Comparison of ENCODE assay signal across 9 mouse cellular contexts in the genomic region with DNA sequence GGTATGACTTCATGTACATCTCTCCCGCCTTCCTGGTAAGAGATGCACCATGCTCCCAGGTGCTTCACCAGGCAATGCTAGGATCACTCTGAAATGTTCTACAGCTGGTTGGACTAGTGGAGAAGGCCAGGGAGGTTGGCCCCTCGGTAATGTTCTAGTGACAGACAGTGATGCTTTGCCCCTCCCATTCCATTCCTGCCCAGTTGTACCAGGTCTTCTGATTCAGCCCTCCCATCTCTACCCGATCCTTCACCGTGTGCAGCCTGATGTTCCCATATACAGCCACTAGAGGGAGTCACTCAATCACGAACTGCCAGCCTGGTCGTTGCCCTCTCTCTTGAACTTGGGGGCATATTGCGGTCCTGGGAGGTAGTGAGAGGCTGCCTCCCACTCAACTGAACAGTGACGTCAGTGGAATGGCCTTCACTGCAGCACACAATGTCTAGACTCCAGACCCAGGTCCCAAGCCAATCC. TPM values are rescaled to one million over a fixed set of nuclear protein-coding genes. Genes with fewer than 3 reads are reported as not detected.
A peak's percentile ranks its signal among the peaks of the same experiment; 100 is the strongest.
DNase-seq lines count a peak whose midpoint lies in the region; ATAC-seq and TF ChIP-seq lines count a peak whose summit lies in the region.
"Had no signal": no experiment of that assay in that cellular context is flagged by ENCODE, and none has a peak within 500 bp of the region (broad histone marks: within the 10 kb centered on the region; RNA-seq: fewer than 3 reads in every experiment).

No protein-coding gene starts in this region.

- DNase-seq in 416B (ENCODE audit: low read depth) (peak; percentile 44), WW6 (ENCODE audit: low read depth, low spot score) (peak; percentile 42)
- DNase-seq in cerebellum, postnatal 4 days (ENCODE audit: low spot score in 2 of 2), result peak; percentile 53 to 68
- peak; percentile 57 for DNase-seq in kidney, adult 2 months
- peak; percentile 61 for DNase-seq in naive thymus-derived CD4-positive, alpha-beta T cell, adult 2 months (ENCODE audit: low read depth)
- peak; percentile 20 for DNase-seq in testis, postnatal 14 days (ENCODE audit: low spot score)

- no peaks in the 10 kb centered on the region for H3K9me3 ChIP-seq in limb, embryonic 15.5 days

- ATAC-seq in granulocyte monocyte progenitor cell, adult 5-6 weeks (replicated peaks; ENCODE audit: poor library complexity, severe bottlenecking), result peak; percentile 80
- ATAC-seq in limb, embryonic 15.5 days (ENCODE audit: insufficient number of reproducible peaks, low FRiP score, low TSS enrichment, low read depth), result 0 out of 2 replicates have a peak, but pooled peaks have one; percentile 3

- H3K27ac ChIP-seq in kidney, adult 2 months (ENCODE audit: insufficient read depth, low read depth, low read length), result no peak overlapping the region
- H3K27ac ChIP-seq in limb, embryonic 15.5 days, result no peak overlapping the region

- no peak overlapping the region for H3K4me3 ChIP-seq in kidney, adult 2 months (ENCODE audit: insufficient read depth, low read depth, low read length)
- H3K4me3 ChIP-seq in limb, embryonic 15.5 days, result no peak overlapping the region
- H3K4me3 ChIP-seq: erythroblast, embryonic 14.5 days had no signal

- no peaks in the 10 kb centered on the region for H3K4me1 ChIP-seq in kidney, adult 2 months (ENCODE audit: control insufficient read depth, insufficient read depth, low read length)
- peaks cover 5% of the 10 kb centered on the region for H3K4me1 ChIP-seq in limb, embryonic 15.5 days

- TF ChIP-seq CTCF in kidney, adult 2 months (conservative IDR thresholded peaks at IDR 0.05; ENCODE audit: insufficient read depth, insufficient read length, low read depth, low read length), result peak; percentile 95

- H3K36me3 ChIP-seq in kidney, adult 2 months (ENCODE audit: control insufficient read depth, insufficient read depth, low read length), result no peaks in the 10 kb centered on the region
- H3K36me3 ChIP-seq in limb, embryonic 15.5 days, result no peaks in the 10 kb centered on the region

- H3K9ac ChIP-seq in limb, embryonic 15.5 days, result no peak overlapping the region

- WGBS in kidney, adult 2 months, result 14% methylated on average over 8 of the region's 8 CpGs
- 12% methylated on average over 8 of the region's 8 CpGs for WGBS in limb, embryonic 15.5 days

- TF ChIP-seq POLR2A in kidney, adult 2 months (IDR thresholded peaks at IDR 0.05; ENCODE audit: low read depth, low read length), result no peak

- no peaks in the 10 kb centered on the region for H3K27me3 ChIP-seq in kidney, adult 2 months (replicated peaks; ENCODE audit: control insufficient read depth, insufficient read depth, low read length)
- no peaks in the 10 kb centered on the region for H3K27me3 ChIP-seq in limb, embryonic 15.5 days

- H3K4me2 ChIP-seq in limb, embryonic 15.5 days, result no peak overlapping the region

RNA-seq across cellular contexts. Expression of a gene that starts 33.3 kb away (rescaled TPM):
- not detected in 2 replicates for total RNA-seq in granulocyte monocyte progenitor cell, adult 5-6 weeks (2014; fragmentation: Nextera tagmentation)
- not detected in 2 replicates for total RNA-seq in granulocyte monocyte progenitor cell, adult 5-6 weeks (2017)
- not detected in 2 replicates for polyA plus RNA-seq in kidney, adult 2 months (2012; rRNA removed)
- polyA plus RNA-seq in limb, embryonic 15.5 days (2015; fragmentation: Nextera tagmentation; extraction: Ambion mirVana), result 0.73 and 0.84 TPM in 2 replicates
- polyA plus RNA-seq: erythroblast, embryonic 14.5 days had no signal

RNA-seq across cellular contexts. Expression of a gene that starts 35.0 kb away (rescaled TPM):
- total RNA-seq in granulocyte monocyte progenitor cell, adult 5-6 weeks (2014; fragmentation: Nextera tagmentation), result not detected in 2 replicates
- not detected in 2 replicates for total RNA-seq in granulocyte monocyte progenitor cell, adult 5-6 weeks (2017)
- polyA plus RNA-seq in kidney, adult 2 months (2012; rRNA removed), result 0.81 and 1.4 TPM in 2 replicates
- 0.60 and 0.68 TPM in 2 replicates for polyA plus RNA-seq in limb, embryonic 15.5 days (2015; fragmentation: Nextera tagmentation; extraction: Ambion mirVana)
- polyA plus RNA-seq: erythroblast, embryonic 14.5 days had no signal
